Mouse (Mus musculus): ENCODE results near the gene Mfsd4b1.

- no peak for TF ChIP-seq CTCF (IDR thresholded peaks at IDR 0.05; ENCODE audit: low read depth, low read length)
- TF ChIP-seq EP300 (IDR thresholded peaks at IDR 0.05; ENCODE audit: insufficient read depth, low read depth, low read length) = no peak
- TF ChIP-seq POLR2A (IDR thresholded peaks at IDR 0.05; ENCODE audit: insufficient read depth, low read length) = no peak
Measured at GRCm38 (mm10) chr10:40024554-40025428, at the start of gene Mfsd4b1.

All from ES-Bruce4 (cell line).